Mouse (Mus musculus) frontal cortex, postnatal 36 days (tissue): ENCODE measurements at regions not wholly inside any gene's neighbourhood (a gene's known extent, or its start where the extent isn't known, plus 50 kb on each side); places are given as distances from the start of the nearest gene placed in this dataset.
"Not testable (repeated sequence)": the region's sequence is repeated elsewhere in the genome, so short reads cannot be mapped to it uniquely, and the experiment has no call there.

Experiments
- DNase-seq, 2 experiments: peaks; one replicate each; pipeline ENCODE4 v3.0.0; 2022; ENCODE audit warnings: low spot score in 2 of 2

DNA sequence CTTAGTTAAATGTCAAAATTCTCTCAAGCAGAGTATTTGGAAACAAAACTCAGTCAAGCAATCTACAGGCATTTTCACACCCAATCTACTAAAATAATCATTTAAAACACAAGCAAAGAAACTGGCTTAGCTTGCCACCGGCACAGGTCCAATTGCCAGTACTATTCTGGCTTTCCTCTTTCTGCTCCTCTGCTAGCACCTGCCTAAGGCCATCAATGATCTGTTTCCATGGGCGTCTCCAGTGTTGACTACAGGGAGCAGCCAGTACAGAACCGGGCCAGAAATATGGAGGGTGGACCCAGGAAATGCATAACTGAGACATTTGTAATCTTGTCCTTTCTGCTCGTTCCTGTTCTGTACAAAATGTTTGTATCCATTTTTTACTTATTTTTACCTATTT is 96.4 kb upstream of the C6 start:
- DNase-seq, result peak in 1 of 2 experiments; percentile 9

DNA sequence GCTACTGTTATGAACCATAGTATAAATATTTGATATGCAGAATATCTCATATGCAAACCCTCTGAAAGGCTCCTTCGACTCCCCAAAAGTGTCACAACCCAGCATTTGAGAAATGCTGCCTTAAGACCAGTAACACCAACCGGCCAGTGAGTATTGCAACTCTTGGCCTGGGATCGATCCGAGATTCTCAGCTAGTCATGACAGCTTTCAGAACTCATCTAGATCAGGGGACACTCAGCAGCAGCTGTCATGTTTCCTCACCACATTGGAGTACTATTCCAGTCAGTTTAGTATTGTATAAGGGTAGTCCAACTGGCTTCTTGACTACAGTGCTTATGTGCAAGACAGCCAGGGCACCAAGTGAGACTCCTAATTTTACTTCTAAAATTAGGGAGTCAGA is 85.3 kb upstream of the C6 start:
- DNase-seq, result no peak

DNA sequence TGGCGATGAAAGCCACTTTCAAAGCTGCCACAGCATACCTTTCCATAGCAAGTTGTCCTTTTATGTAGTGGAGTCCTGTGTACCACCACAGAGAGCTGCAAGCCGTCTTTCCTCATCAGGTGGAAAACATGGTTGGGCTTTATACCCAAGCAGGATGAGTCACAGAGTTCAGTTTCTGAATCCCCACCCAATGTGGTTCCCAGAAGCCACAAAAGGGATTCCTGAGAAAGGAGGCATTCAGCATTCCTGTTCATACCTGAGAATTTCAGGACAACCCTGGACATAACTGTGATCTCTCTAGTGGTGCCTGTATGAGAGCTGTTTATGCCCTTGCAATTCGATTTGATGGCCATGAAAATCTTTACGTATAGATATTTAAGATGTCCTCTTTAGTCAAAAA is 84.1 kb upstream of the C6 start:
- no peak for DNase-seq

DNA sequence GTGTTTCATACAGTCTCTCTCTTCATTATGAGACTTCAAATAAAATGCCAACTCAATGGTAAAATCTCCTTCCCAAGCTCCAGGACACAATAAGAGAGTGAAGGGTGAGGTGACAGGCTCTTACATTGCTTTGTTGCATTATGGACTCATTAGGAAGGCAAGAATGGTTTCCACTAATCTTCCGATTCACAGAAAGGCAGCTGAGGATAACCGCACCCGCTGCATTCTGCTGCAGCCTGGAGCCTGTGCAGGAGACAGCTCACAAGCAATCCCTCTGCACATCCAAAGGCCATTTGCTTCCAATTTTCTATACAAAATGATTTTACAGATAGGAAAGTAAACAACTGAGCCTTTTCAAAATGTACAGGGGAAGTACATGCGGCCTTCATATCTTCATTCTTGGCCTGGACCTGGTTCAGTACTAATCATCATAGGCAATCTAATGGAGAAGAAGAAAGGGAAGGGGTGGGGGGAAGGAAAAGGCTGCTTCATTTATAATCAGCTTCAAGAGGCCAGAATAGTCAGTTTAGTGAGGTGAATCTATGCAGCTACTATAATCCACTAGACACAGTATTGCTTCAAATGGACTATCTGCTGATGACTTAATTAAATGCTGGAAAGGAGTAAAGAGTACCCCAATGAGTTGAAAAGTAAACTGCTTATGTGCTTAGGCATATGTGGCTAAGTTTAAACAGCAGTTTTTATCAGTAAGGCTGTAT is 82.9 kb upstream of the C6 start:
- no peak for DNase-seq

DNA sequence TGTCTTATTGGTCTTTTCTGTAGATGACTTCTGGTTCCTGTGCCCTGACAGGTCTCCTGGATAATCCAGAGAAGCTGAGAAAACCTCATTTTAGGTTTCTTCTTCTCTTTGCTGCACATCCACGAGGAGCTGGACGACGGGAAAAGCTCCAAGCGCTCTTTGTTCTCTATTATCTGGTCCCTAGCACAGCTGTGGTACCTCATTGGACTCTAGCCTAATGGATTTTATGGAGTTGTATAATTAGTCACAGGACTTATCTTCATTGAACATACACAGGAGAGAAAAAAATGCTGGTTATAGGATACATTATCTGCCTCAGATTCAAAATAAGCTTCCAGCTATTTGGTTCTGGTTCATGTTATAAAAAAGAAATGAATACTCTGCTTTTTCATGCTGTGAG is 78.3 kb upstream of the C6 start:
- no peak for DNase-seq

DNA sequence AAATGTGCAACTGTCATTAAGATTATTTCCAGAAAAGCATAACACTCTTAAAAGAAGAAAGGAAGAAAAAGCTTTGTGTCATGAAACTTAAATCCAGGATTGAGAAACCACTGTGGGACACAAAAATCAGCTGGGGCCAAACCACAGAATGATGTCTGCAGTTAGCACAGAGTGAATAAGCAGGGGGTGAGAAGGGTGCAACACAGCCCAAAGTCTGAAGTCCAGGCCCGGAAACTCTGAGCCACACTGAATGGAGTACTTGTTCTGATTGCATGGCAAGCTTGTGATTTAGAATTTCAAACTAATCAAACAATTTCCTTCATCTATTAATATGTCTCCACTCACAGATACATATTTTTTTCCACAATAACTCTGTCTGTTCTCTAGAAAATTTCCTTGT is 73.3 kb upstream of the C6 start:
- DNase-seq, result no peak

DNA sequence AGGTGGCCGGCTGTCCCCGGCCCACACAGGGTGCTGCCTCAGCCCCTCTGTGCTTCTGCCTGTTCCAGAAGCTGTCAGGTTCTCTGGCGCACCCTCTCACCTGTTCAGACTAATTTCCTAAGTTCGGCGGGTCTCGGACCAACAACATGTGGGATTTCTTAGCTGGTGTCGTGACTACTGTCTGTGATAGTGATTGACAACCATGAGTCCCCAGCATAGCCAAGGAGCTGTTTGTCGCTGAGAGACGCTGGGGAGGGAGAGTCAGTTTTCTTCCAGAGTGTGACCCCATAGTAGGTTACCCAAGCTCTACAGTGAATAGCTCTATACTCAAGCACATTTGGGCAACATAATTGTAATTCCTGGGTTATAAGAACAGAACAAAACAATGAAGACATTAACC is 54.1 kb upstream of the C6 start:
- DNase-seq, result not testable (repeated sequence)
